Mouse (Mus musculus) gonadal fat pad, adult 2 months (tissue): ENCODE results near the gene Gosr2. TPM values are rescaled to one million over a fixed set of nuclear protein-coding genes. Genes with fewer than 3 reads are reported as not detected.
"Not testable (repeated sequence)": the region's sequence is repeated elsewhere in the genome, so short reads cannot be mapped to it uniquely, and the experiment has no call there.

Experiments
- DNase-seq: peaks from one replicate; pipeline ENCODE4 v3.0.0-alpha.2; 2012; ENCODE audit warnings: low read depth
- polyA plus RNA-seq: library from polyadenylated mRNA; depleted of rRNA; stranded (reverse); fragments of >200 nt; gene quantifications from 2 replicates; pipeline ENCODE4 v1.2.3, GENCODE M21; 2012

Gene Gosr2
- polyA plus RNA-seq, 1 experiment, result 121 TPM

DNA sequence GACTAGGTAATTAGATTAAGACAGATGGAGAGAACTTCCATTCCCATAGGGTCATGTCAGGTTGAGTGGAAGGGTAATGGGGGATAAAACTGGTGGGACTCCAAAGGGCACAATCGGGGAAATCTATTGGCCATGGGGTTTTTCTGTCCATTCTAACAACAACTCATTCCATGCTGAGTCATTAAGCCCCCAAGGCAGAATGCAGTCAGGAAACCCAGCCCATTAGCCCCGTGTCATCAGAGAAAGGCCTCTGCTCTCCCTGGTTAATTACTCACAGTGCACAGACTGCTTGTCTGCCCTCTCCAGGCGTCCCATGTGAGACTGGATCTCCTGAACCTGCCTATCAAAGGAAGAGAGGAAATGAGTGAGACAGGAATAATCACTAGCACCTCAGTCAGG is 8.7 kb downstream of the Gosr2 start:
- no peak for DNase-seq

DNA sequence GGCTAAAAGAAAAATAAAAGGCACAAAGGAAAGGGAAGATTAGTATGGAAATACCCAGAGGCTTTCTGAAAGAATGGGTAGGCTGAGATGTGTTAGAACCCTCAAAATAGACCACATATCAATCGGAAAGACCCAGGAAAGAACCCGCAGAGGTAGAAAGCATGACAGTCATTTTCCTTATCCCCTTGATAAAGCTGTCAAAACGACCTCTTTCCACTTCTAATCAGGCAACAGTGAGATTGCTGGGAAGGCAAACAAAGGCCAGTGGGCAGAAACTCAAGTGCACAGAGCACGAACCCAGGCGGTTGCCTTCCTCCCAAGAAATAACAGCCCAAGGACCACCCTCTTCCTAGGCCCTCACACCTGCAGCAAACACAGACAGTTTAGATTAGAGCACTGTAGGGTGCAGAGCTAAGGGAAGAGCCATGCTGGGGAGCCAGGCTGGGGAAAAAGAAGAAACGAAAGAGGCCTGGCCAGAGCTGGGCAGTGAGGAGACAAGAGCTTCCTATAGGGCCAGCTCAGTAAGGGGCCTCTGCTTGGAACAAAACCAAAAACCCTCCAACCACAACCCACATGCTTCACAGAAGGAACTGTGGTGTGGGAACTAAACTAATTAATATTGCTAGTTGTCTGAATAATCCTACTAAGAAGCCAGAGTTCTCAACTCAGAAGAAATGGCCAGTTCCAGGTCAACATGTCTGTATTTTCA is 9.3 kb downstream of the Gosr2 start:
- DNase-seq, result no peak

DNA sequence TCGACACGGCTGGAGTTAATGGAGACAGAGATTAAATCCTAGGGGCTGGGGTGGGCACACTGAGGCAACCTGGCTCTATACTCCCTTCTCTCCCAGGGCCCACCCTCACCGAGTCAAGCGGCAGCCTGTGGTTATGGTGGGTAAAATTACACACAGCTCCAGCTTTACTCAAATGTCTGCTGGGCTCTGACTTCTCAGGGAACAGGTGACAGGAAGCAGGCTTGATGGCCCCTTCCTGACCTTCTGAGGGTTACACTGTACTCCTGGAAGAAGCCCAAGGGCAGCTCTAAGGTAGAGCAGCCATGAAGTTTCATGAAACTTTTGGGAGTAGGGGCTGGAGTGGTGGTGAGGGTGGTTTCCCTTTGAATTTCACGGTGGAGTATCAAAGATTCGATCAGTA is 11.0 kb downstream of the Gosr2 start:
- DNase-seq, result no peak

DNA sequence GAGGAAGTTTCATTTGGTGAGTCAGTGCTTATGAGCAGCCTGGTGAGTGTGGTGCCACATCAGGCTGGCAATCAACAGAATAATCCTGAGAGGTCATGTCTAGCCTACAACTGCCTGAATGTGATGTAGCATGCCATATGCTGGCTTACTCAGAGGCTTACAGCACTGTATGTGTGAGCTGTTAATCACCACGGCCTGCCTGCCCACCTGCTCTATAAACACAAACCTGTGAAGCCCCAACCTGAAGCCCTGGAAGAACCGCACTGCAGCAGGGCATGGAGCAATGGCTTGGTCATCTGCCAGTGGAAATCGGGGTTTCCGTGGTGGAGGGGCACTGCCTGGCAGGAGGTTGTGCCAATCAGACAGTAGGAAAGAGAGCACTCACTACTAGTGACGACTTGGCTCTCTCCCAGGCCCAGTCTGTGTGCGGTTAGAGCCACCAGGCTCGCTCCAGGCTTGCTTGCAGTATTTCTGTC is 12.4 kb downstream of the Gosr2 start:
- DNase-seq, result no peak

DNA sequence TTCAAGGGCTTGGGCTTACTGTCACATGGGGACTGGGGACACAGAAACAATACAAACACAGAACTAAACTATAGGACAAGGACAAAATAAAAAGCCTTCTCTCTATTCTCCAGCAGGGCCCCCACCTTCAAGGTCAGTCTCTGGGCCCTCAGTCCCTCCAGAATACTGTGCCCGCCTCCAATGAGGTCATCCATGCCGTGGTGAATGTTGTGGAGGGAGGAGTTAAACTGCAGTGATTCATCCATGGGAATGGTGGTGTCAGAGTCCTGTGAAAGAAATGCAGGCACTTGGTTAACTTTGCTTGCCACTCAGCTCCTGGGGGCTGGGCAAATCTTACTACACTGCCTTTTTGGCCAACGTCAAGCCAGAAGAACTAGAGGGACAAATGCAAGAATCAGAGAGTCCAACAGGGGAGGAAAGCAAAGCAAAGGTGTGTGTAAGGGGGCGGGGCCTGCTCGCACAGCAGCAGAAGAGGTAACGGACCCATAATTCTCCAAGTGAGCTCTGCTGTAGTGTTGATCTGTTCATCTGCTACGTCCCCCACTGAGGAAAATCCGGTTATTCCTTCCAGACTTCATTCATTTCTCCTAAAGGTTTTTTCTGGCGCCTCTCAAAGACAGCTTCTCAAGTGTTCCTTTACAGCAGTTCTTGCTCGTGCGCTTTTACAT is 13.9 kb downstream of the Gosr2 start:
- no peak for DNase-seq

DNA sequence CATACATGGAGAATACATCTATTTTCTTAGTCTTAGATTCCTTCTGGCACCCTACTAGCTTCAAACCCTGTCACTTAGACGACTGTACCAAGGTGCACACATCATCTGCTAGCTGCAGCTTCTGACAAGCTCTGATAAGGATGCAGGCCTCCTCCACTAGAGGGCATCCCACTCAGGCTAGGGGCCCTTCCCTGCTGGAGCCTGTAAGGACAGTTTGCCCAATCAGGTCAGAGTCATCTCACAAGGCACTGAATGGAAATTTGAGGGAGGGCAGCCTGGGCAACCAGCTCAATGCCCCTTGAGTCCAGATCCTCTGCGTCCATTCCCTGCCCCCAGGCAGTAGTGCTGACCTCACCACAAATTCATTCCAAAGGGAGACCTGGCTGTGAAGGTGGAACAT is 20.7 kb downstream of the Gosr2 start:
- DNase-seq, result not testable (repeated sequence)

DNA sequence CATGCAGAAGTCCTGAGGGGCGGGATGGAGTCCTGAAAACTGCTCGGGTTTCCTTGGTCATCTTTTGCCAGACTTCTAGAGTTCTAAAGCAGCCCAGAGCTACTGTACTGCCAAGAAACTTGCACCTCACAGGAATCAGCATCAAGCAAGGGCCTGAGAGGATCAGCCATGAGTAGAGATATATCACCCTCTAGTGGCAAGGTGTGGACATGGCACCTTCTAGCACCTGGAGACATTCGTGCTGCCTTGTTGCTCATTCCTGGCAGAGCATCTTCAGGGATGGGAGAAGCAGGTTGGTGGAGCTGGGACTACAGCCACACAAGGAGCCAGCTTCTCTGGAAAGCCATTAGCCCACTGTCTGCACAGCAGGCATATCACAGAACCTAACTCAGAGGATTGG is 22.1 kb downstream of the Gosr2 start:
- DNase-seq, result no peak

DNA sequence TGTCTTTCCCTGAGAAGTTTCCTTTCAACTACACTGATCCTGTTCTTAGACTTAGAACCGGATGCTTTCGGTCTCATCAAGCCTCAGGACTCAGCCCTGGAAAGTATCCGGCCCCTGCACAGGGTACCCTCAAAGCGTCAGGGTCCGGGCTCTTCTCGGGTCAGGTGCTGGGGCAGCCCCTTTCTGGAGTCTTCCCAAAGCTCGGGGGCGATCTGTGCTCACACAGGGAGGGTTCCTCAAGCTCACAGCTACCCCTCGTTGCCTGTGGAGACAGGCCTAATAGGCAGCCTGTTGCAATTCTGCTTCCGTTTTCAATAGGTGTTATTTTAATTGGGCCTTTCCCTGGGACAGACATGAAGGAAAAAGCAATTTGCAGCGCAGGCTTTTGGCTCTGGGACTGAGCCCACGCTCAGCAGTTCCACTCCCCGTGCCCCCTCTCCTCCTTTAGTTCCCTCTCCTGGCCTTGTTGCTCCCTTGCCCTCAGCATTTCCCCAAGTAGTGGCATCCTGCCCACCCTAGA is 30.7 kb downstream of the Gosr2 start:
- no peak for DNase-seq

DNA sequence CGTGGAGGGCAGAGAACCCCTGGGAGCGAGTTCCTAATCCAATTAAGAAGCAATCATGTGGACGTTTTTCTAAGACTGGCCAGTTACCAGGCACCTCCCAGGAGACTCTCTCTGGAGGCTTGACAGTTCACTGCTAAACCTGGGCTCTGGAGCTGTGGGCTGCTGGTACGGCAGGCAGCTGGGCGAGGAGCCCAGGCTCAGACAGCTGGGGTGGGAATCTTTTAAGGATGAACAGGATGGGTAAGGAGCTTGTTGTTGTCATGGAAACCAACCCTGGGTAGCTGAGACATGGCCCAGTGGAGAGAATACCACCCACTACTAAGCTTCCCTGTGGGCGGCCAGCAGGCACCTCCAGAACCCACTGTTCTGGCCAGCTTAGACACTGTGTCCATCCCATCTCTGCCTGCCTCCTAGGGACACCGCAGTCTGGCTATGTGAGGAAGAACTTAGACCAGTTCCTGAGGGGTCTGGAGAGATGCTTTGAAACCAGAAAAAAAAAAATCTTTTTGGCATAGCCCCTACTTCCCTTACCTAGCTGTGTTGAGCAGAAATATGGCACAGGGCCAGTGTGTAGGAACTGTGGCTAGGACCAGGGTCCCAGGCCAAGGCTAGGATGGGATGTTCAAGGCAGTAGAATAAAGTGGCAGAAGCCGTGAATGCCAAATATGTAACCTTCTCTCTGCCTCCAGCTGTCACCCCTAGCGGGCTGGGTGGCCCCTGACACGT is 31.4 kb downstream of the Gosr2 start:
- no peak for DNase-seq

DNA sequence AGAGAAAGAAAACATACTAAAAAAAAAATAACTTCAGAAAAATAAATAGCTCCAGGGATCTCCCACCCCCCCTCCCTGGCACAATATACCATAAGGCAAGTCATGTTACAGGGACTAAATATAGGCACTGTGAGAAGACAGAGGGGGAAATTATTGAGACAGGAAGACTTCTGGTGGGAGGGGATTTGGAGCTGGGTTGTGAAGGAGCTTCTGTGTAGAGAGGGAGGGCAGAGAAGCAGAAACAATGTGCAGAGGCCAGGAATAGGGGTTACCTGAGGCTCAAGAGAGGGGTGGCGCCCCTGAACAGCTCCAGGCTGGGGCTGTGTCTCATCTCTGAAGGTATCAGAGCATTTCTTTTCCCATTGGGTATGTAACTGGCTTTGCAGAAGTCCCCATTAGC is 32.0 kb downstream of the Gosr2 start:
- DNase-seq, result no peak

DNA sequence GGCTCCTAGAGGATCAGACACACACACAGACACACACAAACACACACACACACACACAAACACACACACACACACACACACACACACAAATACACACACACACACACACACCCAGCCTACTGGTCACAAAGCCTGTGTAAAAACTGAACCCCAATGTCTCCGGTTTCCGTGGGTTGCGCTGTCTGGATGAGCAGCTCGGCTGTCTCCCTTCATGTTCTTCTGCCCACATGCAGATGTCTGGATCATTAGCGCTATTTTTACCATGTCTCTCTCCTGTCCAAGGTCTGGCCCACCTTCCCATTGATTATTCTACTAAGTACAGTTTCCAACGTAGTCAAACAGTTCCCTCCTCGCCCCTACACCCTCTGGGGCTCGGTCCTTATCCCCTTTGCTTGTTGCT is 34.6 kb downstream of the Gosr2 start:
- no peak for DNase-seq

DNA sequence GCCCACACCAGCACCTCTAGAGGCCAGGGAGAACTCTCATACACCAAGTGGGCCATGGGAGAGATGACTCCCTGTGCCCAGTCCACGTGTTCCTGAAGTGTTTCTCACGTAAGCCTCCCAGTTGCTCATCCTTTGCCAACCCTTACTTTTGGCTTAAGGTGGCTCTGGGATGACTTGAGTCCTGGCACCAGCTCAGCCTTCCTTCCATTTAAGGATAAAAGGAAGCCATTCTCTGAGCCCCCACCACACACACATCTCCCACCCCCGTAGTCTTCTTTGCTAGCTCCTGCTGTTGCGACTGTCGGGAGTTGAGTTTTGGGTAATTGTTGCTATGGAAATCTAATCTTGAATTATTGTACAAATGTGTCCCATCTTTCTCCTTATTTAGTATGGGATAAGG is 35.2 kb downstream of the Gosr2 start:
- no peak for DNase-seq

DNA sequence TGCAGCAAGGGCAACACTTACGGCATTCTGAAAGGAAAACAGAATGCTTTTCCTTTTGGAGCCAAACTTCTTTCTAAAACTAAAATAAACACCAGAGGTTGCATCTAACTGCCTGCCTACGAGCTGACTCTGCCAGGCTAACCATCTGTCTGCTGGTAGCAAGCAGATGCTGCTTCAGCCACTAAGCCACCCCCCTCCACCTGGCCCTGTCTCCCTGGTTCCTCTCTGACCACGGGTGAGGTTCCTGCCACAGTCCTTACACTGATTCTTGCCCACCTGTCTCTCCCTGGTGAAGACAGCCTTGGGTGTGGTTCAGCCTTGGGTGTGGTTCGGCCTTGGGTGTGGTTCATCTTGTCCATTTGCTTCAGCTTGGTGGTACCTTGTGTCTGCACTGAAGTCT is 35.8 kb downstream of the Gosr2 start:
- no peak for DNase-seq

DNA sequence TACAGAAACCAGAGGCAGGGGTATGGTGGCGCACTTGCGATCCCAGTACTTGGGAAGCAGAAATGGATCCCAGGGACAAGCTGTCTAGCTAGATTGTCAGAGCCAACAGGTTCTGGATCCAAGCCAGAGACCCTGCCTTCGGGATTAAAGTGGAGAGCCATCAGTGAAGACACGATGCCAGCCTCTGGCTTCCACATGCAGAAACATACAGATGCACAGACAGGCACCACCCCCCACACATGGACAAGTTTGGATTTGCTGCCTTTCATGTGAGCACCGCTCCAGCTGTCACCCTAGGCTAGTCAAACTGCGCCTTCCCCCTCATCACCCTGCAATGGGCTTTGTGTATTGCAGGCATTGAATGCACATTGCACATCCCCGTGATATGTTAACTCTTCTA is 39.5 kb downstream of the Gosr2 start:
- no peak for DNase-seq

DNA sequence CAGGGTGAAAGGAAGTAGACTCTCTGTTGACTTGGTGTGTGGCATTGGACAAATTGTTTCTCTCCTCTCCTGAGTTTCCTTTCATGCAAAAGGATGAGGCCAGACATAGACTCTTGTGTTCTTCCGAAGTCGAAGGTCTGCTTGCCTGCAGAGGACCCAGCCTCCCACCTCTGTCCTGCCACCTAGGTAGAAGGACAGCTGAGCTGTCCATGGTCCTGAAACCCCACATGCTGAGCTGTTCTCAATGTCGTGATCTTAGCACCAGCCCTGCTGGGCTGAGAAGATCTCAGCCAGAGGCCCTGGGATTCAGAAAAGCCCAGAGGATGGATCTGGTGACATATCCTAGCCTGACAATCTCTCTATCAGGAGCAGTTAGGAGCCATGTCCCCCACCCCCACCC is 41.2 kb downstream of the Gosr2 start:
- no peak for DNase-seq

DNA sequence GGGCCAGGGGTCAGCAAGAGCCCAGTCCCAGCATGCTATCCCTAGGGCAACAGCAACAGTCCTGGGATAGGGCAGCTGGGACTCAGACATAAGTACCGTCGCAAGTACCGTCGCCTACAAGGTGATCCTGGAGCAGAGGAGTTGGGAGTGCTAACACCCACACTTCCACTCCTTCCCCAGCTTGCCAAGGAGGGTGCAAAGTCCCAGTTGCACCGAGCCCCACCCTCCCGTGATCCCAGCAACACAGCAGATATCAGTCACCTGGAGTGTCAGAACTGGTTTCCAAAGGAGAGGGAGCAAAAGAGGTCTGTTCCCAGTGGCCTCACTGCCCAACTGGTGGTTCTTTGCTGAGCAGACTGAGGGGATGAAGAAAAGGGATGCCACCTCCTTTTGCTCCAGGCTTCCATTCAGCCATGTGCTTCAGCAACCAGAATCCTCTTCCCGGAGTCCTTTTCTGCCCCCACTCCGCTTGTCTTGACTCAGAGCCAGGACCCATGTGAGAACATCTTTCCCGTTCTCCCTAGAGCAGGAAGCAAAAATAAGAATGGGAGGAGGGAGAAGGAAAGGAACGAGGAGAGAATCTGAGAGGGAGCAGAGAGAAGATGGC is 44.2 kb downstream of the Gosr2 start:
- DNase-seq, result no peak

DNA sequence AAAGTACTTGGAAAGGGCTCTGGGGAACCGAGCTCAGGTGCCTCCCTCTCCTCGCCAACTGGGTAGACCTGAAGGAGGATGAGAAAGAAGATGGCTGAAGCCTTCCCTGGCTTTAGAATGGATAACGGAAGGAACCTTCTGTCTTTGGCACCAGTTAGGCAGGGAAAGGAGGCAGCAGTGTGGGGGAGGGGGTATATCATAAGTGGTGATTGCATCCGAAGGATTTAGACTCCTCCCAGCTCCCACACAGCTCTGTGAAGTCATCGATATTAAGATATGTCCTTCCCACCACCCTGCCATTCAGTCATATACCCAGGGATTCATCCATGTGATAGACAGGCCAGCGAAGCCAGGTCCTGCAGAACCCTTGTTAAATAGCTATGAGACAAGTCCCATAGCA is 46.3 kb downstream of the Gosr2 start:
- DNase-seq, result no peak

DNA sequence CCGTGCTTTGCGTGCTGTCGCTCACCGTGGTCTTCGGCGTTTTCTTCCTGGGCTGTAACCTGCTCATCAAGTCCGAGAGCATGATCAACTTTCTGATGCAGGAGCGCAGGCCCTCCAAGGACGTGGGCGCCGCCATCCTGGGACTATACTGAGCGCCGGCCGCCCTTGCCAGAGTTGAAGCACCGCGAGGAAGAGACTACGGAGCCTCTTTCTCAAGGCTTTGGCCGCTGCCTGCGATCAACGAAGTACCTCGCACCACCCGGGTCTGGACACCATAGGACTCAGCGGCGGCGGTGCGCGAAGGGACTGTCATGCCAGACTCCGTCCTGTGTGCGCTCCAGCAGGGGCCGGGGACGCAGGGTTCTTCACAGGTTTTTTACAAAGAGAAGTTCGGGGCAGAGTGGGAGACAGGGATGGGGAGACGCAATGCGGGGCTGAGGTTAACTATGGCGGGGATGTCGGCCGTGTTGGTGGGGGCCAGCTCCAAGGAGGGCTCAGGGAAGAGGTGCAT is 47.7 kb downstream of the Gosr2 start:
- no peak for DNase-seq

DNA sequence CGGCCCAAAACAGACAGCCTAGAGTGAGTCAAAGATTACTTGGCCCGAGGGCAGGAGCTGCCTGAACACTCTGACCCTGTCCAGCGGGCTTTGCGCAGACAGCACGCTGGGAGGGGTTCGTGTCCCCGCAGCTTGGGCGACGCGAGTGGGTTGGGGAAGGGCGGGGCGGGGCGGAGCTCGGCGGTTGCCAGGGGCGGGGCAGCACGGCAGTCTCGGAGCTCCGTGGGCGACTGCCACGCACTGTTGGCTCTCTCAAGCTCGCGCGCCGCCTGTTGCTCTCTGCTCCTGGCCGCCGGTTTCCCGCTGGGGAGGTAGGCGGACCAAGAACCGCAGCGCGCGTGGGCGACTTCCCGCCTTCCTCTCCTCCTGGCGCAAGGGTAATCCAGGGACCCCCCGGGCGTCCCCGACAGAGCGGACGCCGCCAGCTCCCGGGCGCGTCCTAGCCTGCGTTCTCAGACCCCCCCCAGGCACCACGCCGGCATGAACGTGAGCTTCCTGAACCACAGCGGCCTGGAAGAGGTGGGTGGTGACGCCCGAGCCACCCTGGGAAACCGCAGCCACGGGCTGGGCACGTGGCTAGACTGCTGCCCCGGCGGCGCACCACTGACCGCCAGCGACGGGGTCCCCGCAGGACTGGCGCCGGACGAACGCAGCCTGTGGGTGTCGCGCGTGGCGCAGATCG is 48.3 kb downstream of the Gosr2 start, which contains the start of gene Rprml:
Gene Rprml, plus strand, starts transcription at position 270 of the 682 bp plus-strand sequence.
- no peak for DNase-seq

DNA sequence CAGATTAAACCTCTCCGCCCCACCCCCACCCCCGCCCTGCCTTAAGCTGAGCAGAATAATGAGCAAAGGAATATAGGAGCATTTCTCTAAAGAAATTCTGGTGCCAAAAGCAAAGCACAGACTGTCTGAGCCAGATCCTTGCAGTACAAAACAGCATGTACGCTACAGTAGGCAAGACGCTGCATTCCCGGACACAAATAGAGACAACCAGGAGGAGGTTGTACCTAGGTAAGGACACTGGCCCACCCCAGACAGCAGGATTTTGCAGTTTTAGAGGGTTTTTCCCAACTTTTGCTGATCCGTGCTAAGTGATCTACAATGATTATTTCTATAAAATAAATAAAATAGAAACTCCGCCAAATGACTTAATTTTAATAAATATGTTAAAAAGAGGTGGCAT is 49.0 kb downstream of the Gosr2 start:
- no peak for DNase-seq

DNA sequence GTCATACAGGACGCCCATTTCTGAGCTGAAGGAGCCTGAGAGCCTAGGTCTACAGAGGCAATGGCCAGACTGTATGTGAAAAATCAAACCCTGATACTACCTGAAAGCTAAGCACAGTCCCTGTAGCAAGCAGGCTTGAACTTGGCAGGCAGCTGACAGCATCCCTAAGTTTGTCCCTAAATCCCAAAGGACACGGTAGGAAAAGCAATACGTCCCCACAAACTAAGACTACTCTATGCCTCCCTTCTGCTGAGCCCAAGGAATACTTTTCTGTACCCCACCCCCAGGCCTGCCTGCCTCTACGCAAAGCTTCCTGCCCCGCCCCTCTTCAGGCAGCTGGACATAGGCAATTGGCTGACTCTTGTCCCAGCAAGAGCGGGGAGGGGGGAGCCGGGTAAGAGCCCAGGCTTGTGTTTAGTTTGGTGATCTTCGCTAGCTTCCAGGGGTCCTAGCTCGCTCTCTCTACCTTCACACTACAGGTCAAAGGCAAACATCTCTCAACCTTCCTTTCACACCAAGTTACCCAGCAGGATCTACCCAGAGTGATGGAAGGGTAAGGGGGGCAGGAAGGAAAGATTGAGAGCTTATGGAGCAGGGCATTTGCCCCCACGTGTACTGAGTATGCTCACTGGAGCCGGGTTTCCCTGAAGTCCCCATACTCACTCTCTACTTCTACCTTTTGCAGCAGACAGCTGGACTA is 49.6 kb downstream of the Gosr2 start:
- DNase-seq, result no peak
